Mouse (Mus musculus): ENCODE measurements at regions not wholly inside any gene's neighbourhood (a gene's known extent, or its start where the extent isn't known, plus 50 kb on each side); places are given as distances from the start of the nearest gene placed in this dataset.

- TF ChIP-seq CTCF (conservative IDR thresholded peaks at IDR 0.05; ENCODE audit: insufficient read depth, insufficient read length, low read depth, low read length) (no peak), POLR2A (IDR thresholded peaks at IDR 0.05; ENCODE audit: low read depth, low read length) (no peak)
These were observed 293.9 kb downstream of the Lyplal1 start for GRCm38 (mm10) chr1:185823226-185823625.

Data from kidney, adult 2 months (tissue).